Mouse (Mus musculus) liver, adult 2 months (tissue): ENCODE data around the gene Zfp668.

Source experiments
- CTCF ChIP-seq: fragments of 200-500 bp; IDR thresholded peaks from 2 replicates; pipeline ENCODE4 v1.5.1; 2011; ENCODE audit warnings: low read depth, low read length, control low read depth
- POLR2A ChIP-seq: fragments of 200-500 bp; IDR thresholded peaks from 2 replicates; pipeline ENCODE4 v1.6.1; 2011; ENCODE audit warnings: low read length, control low read depth; ENCODE audit not compliant: insufficient read depth; ENCODE audit errors: extremely low read depth

- TF ChIP-seq POLR2A, result no peak
- no peak for TF ChIP-seq CTCF
These were observed 6.3 kb downstream of the Zfp668 start for GRCm38 (mm10) chr7:127870136-127870821.
